Mouse (Mus musculus) midbrain, postnatal 0 days (tissue): ENCODE measurements around the gene Wdr1. TPM values are rescaled to one million over a fixed set of nuclear protein-coding genes. Genes with fewer than 3 reads are reported as not detected.

Experiments
- ATAC-seq: fragments of 200-750 bp; cut with Nextera tagmentation; 2 replicates; pipeline ENCODE4 v1.8.0; 2017; ENCODE audit warnings: moderate number of reproducible peaks, mild to moderate bottlenecking, moderate TSS enrichment, moderate library complexity; ENCODE audit not compliant: low FRiP score
- DNase-seq: peaks from one replicate; pipeline ENCODE4 v3.0.0-alpha.2; 2015; ENCODE audit warnings: low spot score
- H3K27ac ChIP-seq: fragments of 300-500 bp; sonication (generic); 2 replicates; pipeline ENCODE4 v1.5.1; 2014; ENCODE audit warnings: low read depth, mild to moderate bottlenecking, low read length, mixed read lengths
- H3K27me3 ChIP-seq: fragments of 300-500 bp; sonication (generic); 2 replicates; pipeline ENCODE4 v1.6.1; 2014; ENCODE audit warnings: low read length, control low read depth, mixed read lengths; ENCODE audit not compliant: insufficient read depth
- H3K36me3 ChIP-seq: fragments of 300-500 bp; sonication (generic); 2 replicates; pipeline ENCODE4 v1.6.1; 2014; ENCODE audit warnings: low read length, control low read depth, mixed read lengths; ENCODE audit not compliant: insufficient read depth
- H3K4me1 ChIP-seq: fragments of 300-500 bp; sonication (generic); 2 replicates; pipeline ENCODE4 v1.6.1; 2014; ENCODE audit warnings: mild to moderate bottlenecking, control low read depth, antibody characterized with exemption, low read length, mixed read lengths; ENCODE audit not compliant: insufficient read depth
- H3K4me2 ChIP-seq: fragments of 300-500 bp; sonication (generic); 2 replicates; pipeline ENCODE4 v1.6.1; 2014; ENCODE audit warnings: low read depth, mild to moderate bottlenecking, low read length, mixed read lengths; ENCODE audit not compliant: poor library complexity, severe bottlenecking
- H3K4me3 ChIP-seq: fragments of 300-500 bp; sonication (generic); 2 replicates; pipeline ENCODE4 v1.5.1; 2014; ENCODE audit warnings: low read depth, mild to moderate bottlenecking, low read length, moderate library complexity
- H3K9ac ChIP-seq: fragments of 300-500 bp; sonication (generic); replicated peaks from 2 replicates; pipeline ENCODE4 v1.6.1; 2014; ENCODE audit warnings: mild to moderate bottlenecking, low read length, moderate library complexity, mixed read lengths; ENCODE audit not compliant: poor library complexity, severe bottlenecking
- H3K9me3 ChIP-seq: fragments of 300-500 bp; sonication (generic); 2 replicates; pipeline ENCODE4 v1.6.1; 2016; ENCODE audit warnings: low read length, control low read depth
- CTCF ChIP-seq: IDR thresholded peaks from 2 replicates; pipeline ENCODE4 v1.5.1; 2016; ENCODE audit warnings: antibody characterized with exemption, mild to moderate bottlenecking
- WGBS: fragments of 180-500 bp; shearing (Covaris S2); extraction: QIAGEN DNeasy Blood & Tissue Kit; methylation state at CpG from one replicate; pipeline ENCODE4 v1.1.7; 2014; 5-methylcytosine and 5-hydroxymethylcytosine counted together
- polyA plus RNA-seq: library from polyadenylated mRNA; unstranded; fragments of >200 nt; fragmentation: Nextera tagmentation; extraction: Ambion mirVana; gene quantifications from 2 replicates; pipeline ENCODE4 v1.2.1, GENCODE M21; 2015
- total RNA-seq: library from RNA; depleted of rRNA; stranded (reverse); fragments of >200 nt; gene quantifications from 2 replicates; pipeline ENCODE4 v1.2.3, GENCODE M21; 2014

Gene Wdr1
- total and polyA plus RNA-seq, 2 experiments from 2014 or later, result 203 to 253 TPM

GRCm38 (mm10) chr5:38552615-38553014 lies 10.4 kb downstream of the Wdr1 start:
- H3K36me3 ChIP-seq, result peaks cover 58% of the 10 kb centered on the region
- H3K9me3 ChIP-seq, result no peaks in the 10 kb centered on the region
- 0 out of 2 replicates have a peak, but pooled peaks cover 4% of the 10 kb centered on the region for H3K4me1 ChIP-seq
- H3K27ac ChIP-seq, result no peak overlapping the region
- WGBS, result 93% methylated on average over 3 of the region's 3 CpGs
- no peaks in the 10 kb centered on the region for H3K27me3 ChIP-seq
- no peak overlapping the region for H3K4me2 ChIP-seq
- TF ChIP-seq CTCF, result no peak
- no peak overlapping the region for H3K4me3 ChIP-seq
- DNase-seq, result no peak
- ATAC-seq, result no peak
- H3K9ac ChIP-seq, result no peak overlapping the region

GRCm38 (mm10) chr5:38550221-38550768 lies 12.7 kb downstream of the Wdr1 start:
- H3K27ac ChIP-seq, result no peak overlapping the region
- no peaks in the 10 kb centered on the region for H3K27me3 ChIP-seq
- DNase-seq (no peak), ATAC-seq (no peak)
- H3K9ac ChIP-seq, result no peak overlapping the region
- no peaks in the 10 kb centered on the region for H3K9me3 ChIP-seq
- H3K4me1 ChIP-seq, result 0 out of 2 replicates have a peak, but pooled peaks cover 4% of the 10 kb centered on the region
- no peak overlapping the region for H3K4me2 ChIP-seq
- H3K4me3 ChIP-seq, result no peak overlapping the region
- WGBS, result 94% methylated on average over 1 of the region's 1 CpGs
- H3K36me3 ChIP-seq, result peaks cover 68% of the 10 kb centered on the region
- no peak for TF ChIP-seq CTCF

- ATAC-seq, result no peak
- Histone ChIP-seq H3K4me3 (no peak overlapping the region), H3K4me2 (no peak overlapping the region), H3K4me1 (0 out of 2 replicates have a peak, but pooled peaks cover 4% of the 10 kb centered on the region), H3K9ac (no peak overlapping the region), H3K9me3 (no peaks in the 10 kb centered on the region), H3K27me3 (no peaks in the 10 kb centered on the region), H3K27ac (peak overlapping the region; percentile 2; the same call in 1 of the 2 replicates), H3K36me3 (peaks cover 66% of the 10 kb centered on the region)
- TF ChIP-seq CTCF, result no peak
- no peak for DNase-seq
- WGBS, result 68% methylated on average over 3 of the region's 3 CpGs
These were observed 13.5 kb downstream of the Wdr1 start for GRCm38 (mm10) chr5:38549461-38549909.

- Histone ChIP-seq H3K36me3 (peaks cover 73% of the 10 kb centered on the region), H3K9me3 (no peaks in the 10 kb centered on the region), H3K27ac (no peak overlapping the region), H3K4me1 (no peaks in the 10 kb centered on the region), H3K4me3 (no peak overlapping the region), H3K27me3 (no peaks in the 10 kb centered on the region), H3K4me2 (no peak overlapping the region), H3K9ac (no peak overlapping the region)
- TF ChIP-seq CTCF, result no peak
- 48% methylated on average over 6 of the region's 6 CpGs for WGBS
- ATAC-seq (no peak), DNase-seq (no peak)
These were observed 15.6 kb downstream of the Wdr1 start for GRCm38 (mm10) chr5:38547375-38547774.

GRCm38 (mm10) chr5:38544423-38545415 lies 18.3 kb downstream of the Wdr1 start:
- no peaks in the 10 kb centered on the region for H3K4me1 ChIP-seq
- H3K4me2 ChIP-seq, result no peak overlapping the region
- no peak overlapping the region for H3K27ac ChIP-seq
- ATAC-seq (no peak), DNase-seq (no peak)
- no peak overlapping the region for H3K9ac ChIP-seq
- 75% methylated on average over 5 of the region's 5 CpGs for WGBS
- H3K9me3 ChIP-seq, result no peaks in the 10 kb centered on the region
- no peak for TF ChIP-seq CTCF
- no peak overlapping the region for H3K4me3 ChIP-seq
- H3K27me3 ChIP-seq, result no peaks in the 10 kb centered on the region
- H3K36me3 ChIP-seq, result peaks cover 86% of the 10 kb centered on the region
